Mouse (Mus musculus) ES-Bruce4 (cell line): ENCODE data around the gene Abcc12.

Source experiments
- CTCF ChIP-seq: IDR thresholded peaks from one replicate; pipeline ENCODE4 v1.8.1; 2011; ENCODE audit warnings: low read depth, low read length
- EP300 ChIP-seq: IDR thresholded peaks from 2 replicates; pipeline ENCODE4 v1.6.1; 2011; ENCODE audit warnings: low read depth, low read length; ENCODE audit not compliant: insufficient read depth
- POLR2A ChIP-seq: IDR thresholded peaks from one replicate; pipeline ENCODE4 v1.8.1; 2011; ENCODE audit warnings: low read length; ENCODE audit not compliant: insufficient read depth

GRCm38 (mm10) chr8:86578076-86578475, 2.4 kb downstream of the Abcc12 start:
- TF ChIP-seq EP300 = no peak
- no peak for TF ChIP-seq CTCF
- no peak for TF ChIP-seq POLR2A
